Mouse (Mus musculus) monocyte, adult 5-6 weeks (primary cell): Measurements from ENCODE around the gene Lmnb2. TPM values are rescaled to one million over a fixed set of nuclear protein-coding genes. Genes with fewer than 3 reads are reported as not detected.
A peak's percentile ranks its signal among the peaks of the same experiment; 100 is the strongest.

ENCODE experiments used
- ATAC-seq: fragments of 153-309, 156-312 bp; replicated peaks from 2 replicates; pipeline ENCODE4 v1.8.0; 2017; ENCODE audit warnings: mild to moderate bottlenecking; ENCODE audit not compliant: low TSS enrichment, insufficient number of reproducible peaks, severe bottlenecking, poor library complexity, low FRiP score
- total RNA-seq: library from RNA; stranded (forward); fragments of 200-1000, 200-491, 200-594 nt; gene quantifications from 3 replicates; pipeline ENCODE4 v1.2.3, GENCODE M21; 2017

Gene Lmnb2
- total RNA-seq, 1 experiment from 2014 or later, result 2.3 TPM

DNA sequence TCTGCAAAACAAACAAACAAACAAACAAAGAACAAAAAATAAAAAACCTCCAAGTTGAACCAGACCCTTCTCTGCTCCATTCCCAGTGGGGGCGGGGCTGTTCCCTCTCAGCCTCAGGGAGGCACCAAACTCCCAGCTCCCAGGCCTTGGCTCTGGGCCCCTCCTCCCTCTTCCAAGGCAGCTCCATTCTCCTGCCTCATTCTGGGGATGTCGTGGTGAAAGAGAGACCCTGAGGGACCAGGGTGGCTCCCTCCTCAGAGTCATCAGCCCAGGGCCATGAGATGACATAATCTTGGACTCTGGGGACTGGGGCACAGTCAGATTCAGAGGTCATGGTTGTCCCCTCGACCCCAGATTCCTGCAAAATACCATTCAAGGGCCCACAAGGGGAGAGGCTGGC lies 41.5 kb downstream of the Lmnb2 start:
- no peak for ATAC-seq

DNA sequence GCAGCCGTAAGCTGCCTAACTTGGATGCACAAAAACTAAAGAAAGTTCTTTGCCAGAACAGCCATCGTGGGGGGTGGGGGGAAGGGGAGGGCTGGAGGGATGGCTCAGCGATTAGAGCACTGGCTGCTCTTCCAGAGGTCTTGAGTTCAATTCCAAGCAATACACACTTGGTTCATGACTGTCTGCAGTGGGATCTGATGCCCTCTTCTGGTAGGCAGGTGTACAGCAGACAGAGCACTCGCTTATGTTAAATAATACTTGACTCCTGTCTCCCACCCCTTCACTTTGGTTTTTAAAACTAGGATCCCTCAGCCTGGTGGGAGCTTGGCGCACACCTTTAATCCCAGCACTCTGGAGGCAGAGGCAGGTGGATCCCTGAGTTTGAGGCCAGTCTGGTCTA lies 42.0 kb downstream of the Lmnb2 start:
- ATAC-seq, result 0 out of 2 replicates have a peak, but pooled peaks have one; percentile 53

DNA sequence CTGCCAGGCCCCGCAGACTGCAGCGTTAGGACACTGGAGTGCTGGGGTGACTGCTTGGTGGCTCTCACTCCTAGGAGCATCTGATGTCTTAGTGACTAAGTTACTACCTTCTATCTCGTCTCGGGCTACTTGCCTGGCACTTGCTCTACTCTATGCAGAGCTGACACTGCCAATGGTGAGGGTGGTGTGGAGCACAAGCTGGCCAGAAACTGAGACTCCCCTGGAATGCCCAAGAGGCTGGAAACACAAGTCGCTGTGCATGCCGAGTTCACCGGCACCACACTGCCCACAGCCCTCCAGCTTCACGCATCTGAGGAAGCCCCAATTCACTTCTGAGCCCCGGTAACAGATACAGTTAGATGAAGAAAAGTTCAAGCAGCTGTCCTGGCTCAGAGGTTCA lies 44.0 kb downstream of the Lmnb2 start:
- no peak for ATAC-seq

DNA sequence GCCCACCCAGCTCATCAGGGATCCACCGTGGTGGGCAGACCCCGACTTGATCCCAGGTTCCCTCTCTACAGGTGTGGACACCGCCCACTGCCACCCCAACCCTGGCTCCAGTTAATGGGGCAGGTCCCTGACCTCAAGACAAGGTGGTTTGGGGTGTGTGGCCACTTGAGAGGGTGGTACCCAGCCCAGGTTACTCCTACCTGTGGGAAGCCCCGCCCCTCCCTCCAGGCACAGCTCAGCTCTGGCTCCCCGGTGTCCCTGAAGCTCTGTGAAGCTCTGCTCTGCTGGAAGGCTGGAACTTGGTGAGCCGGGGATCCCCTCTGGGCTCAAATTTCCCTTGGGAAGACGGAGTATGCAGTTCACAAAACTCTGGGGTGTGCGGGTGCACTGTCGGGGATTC lies 46.5 kb downstream of the Lmnb2 start, which contains the start of gene Tmprss9:
Gene Tmprss9 (plus strand): TSS at position 268 of the 400 bp plus-strand sequence.
- no peak for ATAC-seq

DNA sequence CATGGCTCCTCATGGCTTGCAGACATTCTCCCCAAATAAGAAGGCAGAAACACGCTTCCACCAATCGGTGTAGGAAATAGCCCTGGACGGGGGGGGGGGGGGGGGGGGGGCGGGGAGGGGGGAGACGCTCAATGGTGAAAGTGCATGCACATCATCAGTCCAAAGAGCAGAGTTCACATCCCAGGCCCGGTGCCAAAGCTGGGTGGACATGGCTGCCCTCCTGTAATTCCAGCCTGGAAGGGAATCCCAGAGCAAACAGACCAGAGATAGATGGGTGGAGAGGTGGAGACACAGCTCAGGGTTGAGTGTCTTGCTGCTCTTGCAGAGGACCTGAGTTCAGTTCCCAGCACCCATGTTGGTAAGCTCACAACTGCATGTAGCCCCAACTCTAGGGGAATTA lies 47.1 kb downstream of the Lmnb2 start:
- no peak for ATAC-seq

DNA sequence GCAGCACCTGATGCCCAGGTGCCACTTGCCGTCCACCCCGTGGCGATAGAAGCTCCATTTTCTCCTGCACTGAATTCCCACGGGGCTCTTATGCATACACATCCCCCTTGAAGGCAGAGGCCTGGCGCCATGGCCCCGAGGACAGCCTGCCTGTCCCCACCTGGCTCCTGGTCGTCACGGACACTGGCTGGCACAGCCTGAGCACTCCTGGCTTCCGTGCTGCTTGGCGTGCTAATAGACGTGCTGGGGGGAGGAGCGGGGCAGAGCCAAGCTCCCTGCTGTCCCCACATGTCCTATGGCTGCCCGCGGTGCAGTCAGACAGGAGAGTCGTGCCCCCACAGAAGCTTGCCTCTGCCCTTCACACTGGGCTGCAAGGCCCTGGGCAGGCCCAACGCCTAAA lies 53.6 kb downstream of the Lmnb2 start:
- ATAC-seq, result no peak

DNA sequence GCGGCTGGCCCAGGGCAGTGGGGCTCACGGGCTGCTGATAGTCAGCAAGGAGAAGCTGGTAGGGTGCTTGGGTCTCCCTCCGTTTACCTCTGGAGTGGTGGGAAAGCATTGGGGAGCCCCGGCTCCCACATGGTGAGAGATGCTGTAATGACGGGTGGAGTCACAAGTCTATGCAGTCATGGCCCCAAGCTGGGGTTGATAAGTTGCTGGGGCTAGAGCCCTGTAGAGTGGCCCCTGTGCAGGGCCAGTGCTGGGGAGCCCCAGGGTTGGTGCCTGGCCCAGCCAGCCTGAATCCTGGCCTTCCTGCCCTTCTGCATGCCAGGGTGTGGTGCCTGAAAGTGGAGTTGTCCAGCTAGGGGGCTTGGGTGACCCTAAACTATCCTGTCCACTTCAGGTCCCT lies 55.7 kb downstream of the Lmnb2 start:
- ATAC-seq, result no peak

DNA sequence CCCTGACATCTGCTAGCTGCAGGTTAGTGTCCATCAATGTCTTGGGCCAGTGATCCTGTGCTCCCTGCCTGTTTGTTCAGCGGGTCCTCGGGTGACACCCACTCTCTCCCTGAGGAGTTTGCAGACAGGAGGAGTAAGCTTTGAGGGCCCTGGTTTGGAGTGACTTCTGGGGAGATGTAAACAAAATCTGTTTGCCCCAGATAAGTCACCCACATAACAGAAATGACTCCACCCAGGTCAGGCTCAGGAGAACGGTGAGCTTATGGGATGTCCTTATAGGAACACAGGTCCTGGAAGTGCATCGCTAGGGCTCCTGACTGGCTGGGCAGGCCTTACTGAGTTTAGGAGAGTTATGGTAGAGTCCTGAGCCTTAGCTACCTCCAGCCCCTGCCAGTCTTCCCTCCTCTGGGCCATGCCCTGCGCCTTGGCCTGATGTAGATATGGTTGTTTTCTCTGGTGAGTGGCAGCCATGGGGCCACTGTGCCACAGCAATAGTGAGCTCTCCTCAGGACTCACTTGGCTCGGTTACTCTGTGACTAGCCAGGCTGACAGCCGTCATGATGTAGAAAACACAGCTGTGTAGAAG lies 59.6 kb downstream of the Lmnb2 start:
- no peak for ATAC-seq

DNA sequence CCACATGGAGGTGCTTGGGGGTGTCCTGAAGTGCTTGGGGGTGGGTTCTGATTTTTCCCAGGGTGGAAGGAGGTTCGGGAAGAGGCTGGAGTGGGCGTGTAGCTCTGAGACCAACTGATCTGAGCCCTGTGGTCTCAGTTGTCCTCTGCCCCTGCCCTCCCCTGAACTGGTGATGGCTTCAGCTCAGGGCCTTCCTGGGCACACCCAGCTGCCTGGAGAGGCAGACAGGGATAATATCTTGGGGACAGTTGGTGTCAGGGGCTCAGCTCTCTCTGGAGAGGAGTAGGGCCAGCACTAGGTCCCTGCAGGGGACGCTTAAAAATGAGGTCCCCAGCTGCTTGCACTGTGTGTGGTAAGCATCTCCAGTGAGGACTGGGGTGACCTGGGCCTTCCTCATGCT lies 60.2 kb downstream of the Lmnb2 start:
- no peak for ATAC-seq

DNA sequence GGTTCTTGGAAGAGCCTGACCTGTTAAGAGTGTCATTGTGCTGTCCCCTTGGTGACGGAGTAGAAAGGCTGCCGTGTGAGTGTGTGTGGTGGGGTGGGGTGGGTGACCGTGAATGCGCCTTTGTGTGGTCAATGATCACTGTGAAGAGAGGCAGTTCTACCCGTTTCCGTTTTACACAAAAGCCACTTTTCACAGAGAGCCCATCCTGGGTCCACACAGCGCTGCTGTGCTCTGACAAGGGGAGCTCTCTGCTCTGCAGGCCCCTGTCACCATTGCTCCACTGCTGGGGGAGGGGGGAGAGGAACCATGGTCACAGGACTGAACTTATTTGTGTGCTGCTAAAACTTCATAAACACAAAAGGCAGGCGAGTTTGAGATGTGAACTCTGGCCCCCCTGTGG lies 60.7 kb downstream of the Lmnb2 start:
- ATAC-seq, result no peak

DNA sequence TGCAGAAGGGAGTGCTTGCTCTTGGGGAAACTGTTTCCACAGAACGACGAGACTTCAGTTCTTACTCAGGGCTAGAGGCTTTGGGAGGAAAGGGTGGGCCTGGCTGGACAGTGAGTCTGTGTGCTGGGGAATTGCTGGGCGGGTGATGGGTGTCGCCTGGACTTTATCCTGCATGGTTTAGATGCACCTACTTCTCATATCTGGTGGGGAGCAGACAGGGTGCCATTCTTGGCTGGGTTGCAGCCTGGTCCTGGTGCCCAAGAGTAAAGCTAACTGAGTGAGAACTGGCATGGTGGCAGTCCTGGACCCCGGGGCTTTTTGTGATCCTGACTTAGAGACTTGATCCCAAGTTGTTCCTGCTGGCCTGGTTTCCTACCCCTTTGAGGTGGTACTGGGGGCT lies 61.1 kb downstream of the Lmnb2 start:
- no peak for ATAC-seq

DNA sequence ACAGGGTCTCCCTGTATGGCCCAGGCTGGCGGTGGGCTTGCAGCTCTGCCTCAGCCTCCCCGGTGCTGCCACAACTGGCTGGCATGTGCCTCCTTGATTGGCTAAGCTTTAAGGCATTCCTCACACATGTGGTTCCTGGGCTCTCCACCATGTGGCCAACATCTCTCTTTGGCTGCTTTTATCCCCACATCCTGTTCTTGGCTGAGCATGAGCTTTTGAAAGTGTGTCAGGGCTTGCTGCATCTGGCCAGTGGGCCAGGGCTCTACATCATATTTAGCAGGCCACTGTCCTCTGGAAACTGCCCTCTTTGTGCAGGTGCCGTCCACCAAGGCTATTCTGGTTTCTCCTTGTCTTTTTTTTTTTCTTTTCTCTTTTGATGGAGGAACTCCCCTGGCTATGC lies 61.8 kb downstream of the Lmnb2 start:
- ATAC-seq, result no peak

DNA sequence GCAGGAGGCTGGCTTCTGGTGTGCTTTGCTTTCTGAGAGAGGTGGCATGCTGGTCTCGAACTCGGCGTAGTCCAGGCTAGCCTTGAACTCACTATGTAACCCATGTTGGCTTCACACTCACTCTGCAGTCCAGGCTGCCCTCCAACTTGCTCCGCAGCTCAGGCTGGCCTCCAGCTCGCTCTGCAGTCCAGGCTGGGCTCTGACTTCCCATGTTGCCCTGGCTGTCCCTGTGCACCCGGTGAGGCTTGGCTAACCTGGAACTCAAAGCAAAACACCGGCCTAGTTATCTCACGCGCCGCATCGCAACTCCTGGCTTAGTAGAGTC lies 62.3 kb downstream of the Lmnb2 start:
- ATAC-seq, result no peak

DNA sequence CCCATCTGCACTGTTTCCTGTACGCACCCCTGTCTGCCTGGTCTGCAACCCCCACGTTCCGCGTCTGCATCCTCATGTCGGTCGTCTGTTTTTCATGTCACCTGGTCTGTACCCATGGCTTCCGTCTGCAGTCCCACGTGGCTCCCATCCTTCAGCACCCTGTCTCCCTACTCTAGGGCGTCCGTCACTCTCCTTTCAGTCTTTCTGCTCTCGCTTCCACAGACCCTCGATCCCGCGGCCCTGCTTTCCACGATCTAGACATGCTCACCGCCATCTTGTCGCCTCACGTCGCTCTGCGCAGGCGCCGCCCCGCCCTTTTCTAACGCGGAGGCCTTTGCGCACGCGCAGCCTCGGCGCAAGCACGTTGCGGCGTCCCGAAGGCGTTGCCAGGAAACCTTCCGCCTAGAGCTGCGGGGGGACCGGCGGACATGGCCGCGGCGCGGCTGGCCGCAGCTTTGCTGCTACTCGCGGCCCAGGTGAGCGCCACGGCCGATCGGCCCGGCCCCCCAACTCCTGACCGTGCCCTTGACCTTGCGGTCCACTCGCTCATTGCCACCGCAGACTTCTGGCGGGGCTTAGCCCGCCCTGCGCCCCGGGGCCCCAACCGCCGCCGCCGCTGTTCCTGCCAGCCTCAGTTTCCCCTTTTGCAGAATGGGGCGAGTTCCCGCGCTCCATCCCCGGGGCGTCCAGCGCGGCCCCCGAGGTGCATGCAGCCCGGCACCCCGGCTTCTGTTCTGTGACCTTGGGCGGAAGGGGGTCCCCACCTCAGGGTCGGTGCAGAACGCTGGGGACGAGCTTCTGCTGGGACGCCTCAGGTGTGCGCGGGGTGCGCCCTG lies 62.9 kb downstream of the Lmnb2 start, which contains the start of the genes Lsm7 and Sppl2b:
Gene Lsm7 (minus strand): TSS at position 297 of the 836 bp plus-strand sequence.
Gene Sppl2b (plus strand): TSS at position 363 of the 836 bp plus-strand sequence.
- ATAC-seq, result peak; percentile 71

Other genes with a start within 250 kb of the Lmnb2 start
- 56.7 to 115 TPM (median 94.0 TPM) in 3 replicates for gene Mknk2, start 240.1 kb downstream of the Lmnb2 start, total RNA-seq
- gene Mob3a, start 216.3 kb downstream of the Lmnb2 start, total RNA-seq, result 57.4 to 129 TPM (median 87.2 TPM) in 3 replicates
- gene Izumo4, start 216.1 kb downstream of the Lmnb2 start, total RNA-seq, result 10.6 to 17.9 TPM (median 17.1 TPM) in 3 replicates
- gene Ap3d1, start 176.0 kb downstream of the Lmnb2 start, total RNA-seq, result 65.5 to 110 TPM (median 103 TPM) in 3 replicates
- 5.2 to 17.7 TPM (median 6.3 TPM) in 3 replicates for gene Dot1l, start 163.0 kb downstream of the Lmnb2 start, total RNA-seq
- 9.4 to 23.3 TPM (median 10.7 TPM) in 3 replicates for gene Sf3a2, start 120.0 kb downstream of the Lmnb2 start, total RNA-seq
- gene Plekhj1, start 119.6 kb downstream of the Lmnb2 start, total RNA-seq, result 29.4 to 59.3 TPM (median 41.3 TPM) in 3 replicates
- not detected in 3 replicates for gene Amh, start 113.0 kb downstream of the Lmnb2 start, total RNA-seq
- gene Jsrp1, start 104.7 kb downstream of the Lmnb2 start, total RNA-seq, result not detected in 3 replicates
- 242 to 281 TPM (median 259 TPM) in 3 replicates for gene Oaz1, start 91.6 kb downstream of the Lmnb2 start, total RNA-seq
- not detected in 3 replicates for gene Lingo3, start 74.2 kb downstream of the Lmnb2 start, total RNA-seq
- 78.9 to 86.7 TPM (median 80.7 TPM) in 3 replicates for gene Lsm7, start 63.0 kb downstream of the Lmnb2 start, total RNA-seq
- 8.1 to 18.2 TPM (median 8.2 TPM) in 3 replicates for gene Sppl2b, start 63.0 kb downstream of the Lmnb2 start, total RNA-seq
- not detected in 3 replicates for gene Tmprss9, start 46.4 kb downstream of the Lmnb2 start, total RNA-seq
- gene Timm13, start 17.3 kb downstream of the Lmnb2 start, total RNA-seq, result 14.6 to 43.9 TPM (median 30.8 TPM) in 3 replicates
- 18.9 to 25.8 TPM (median 22.5 TPM) in 3 replicates for gene Gadd45b, start 11.8 kb upstream of the Lmnb2 start, total RNA-seq
- 0.10 TPM in 1 of 3 replicates, not detected in the others for gene Gng7, start 96.7 kb upstream of the Lmnb2 start, total RNA-seq
- gene Diras1, start 107.4 kb upstream of the Lmnb2 start, total RNA-seq, result 0.38 TPM in 1 of 3 replicates, not detected in the others
- gene Slc39a3, start 119.2 kb upstream of the Lmnb2 start, total RNA-seq, result 4.5 to 9.9 TPM (median 7.3 TPM) in 3 replicates
- 27.8 to 50.9 TPM (median 31.5 TPM) in 3 replicates for gene Sgta, start 141.9 kb upstream of the Lmnb2 start, total RNA-seq
- 2.5 to 3.6 TPM (median 2.8 TPM) in 3 replicates for gene Thop1, start 151.8 kb upstream of the Lmnb2 start, total RNA-seq
- gene Creb3l3, start 180.6 kb upstream of the Lmnb2 start, total RNA-seq, result 0.39 TPM in 1 of 3 replicates, not detected in the others
- 62.4 to 77.3 TPM (median 66.5 TPM) in 3 replicates for gene Map2k2, start 187.7 kb upstream of the Lmnb2 start, total RNA-seq
- 28.4 to 40.6 TPM (median 30.5 TPM) in 3 replicates for gene Zbtb7a, start 217.0 kb upstream of the Lmnb2 start, total RNA-seq
- 13.0 to 24.9 TPM (median 21.2 TPM) in 3 replicates for gene Pias4, start 249.7 kb upstream of the Lmnb2 start, total RNA-seq